Comparison of ENCODE assay signal across 8 mouse cellular contexts in the genomic region with DNA sequence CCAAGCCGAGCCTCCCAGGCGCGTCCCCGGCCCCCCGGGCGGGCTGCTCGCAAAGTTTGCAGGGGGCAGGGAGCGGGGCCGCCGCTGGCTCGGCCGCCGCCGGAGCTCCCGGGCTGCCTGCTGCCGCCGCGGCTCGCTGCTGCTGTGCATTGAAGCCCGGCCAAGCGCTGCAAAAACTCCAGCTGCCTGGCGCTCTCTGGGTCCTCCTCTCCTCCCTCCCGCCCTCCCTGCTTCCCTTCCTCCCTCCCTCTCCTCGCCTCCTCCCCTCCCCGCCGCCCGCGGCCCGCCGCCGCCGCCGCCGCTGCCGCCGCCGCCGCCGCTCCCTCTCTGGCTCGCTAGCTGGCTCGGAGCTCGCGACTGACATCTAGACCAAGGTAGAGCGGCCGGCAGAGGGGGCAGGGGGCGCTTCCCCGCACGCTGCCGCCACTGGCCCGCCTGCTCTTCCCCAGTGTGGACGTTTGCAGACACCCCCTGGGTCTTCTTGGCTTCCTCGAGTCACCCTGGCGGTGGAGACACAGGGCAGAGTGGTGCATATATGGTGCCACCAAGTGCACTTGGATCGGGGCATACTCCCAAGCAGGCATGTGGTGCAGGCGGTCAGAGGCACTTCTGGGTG. TPM values are rescaled to one million over a fixed set of nuclear protein-coding genes. Genes with fewer than 3 reads are reported as not detected.
DNase-seq lines count a peak whose midpoint lies in the region; ATAC-seq and TF ChIP-seq lines count a peak whose summit lies in the region.

A gene (minus strand): TSS at position 137 of the 616 bp plus-strand sequence.

- no peaks in the 10 kb centered on the region for H3K9me3 ChIP-seq in intestine, embryonic 16.5 days (ENCODE audit: control insufficient read depth, low read length)
- H3K9me3 ChIP-seq in midbrain, embryonic 10.5 days (replicated peaks) = no peaks in the 10 kb centered on the region

- no peak for TF ChIP-seq CTCF in small intestine, adult 2 months (IDR thresholded peaks at IDR 0.05; ENCODE audit: extremely low read depth, insufficient read length, insufficient replicate concordance, low read depth, low read length)

- TF ChIP-seq POLR2A in small intestine, adult 2 months (IDR thresholded peaks at IDR 0.05; ENCODE audit: low read depth, low read length) = no peak

- intact Hi-C loops in gastrocnemius, postnatal 36 days (cut with DNase I) = loop anchor here (5.0 to 10.0 kb wide), 2 partner anchors 106 to 923 kb away; no protein-coding TSS in a partner anchor
- intact Hi-C loops in left cerebral cortex, postnatal 36 days (cut with DNase I) = loop anchor here (2.0 to 10.0 kb wide), 5 partner anchors 111 to 926 kb away; no protein-coding TSS in a partner anchor

- peak within 1 kb of the TSS; percentile 72 for H3K9ac ChIP-seq in intestine, embryonic 16.5 days (ENCODE audit: low read depth, low read length)

- peaks cover 67% of the 10 kb centered on the region for H3K27me3 ChIP-seq in intestine, embryonic 16.5 days (replicated peaks; ENCODE audit: control insufficient read depth, insufficient read depth, low read length)
- H3K27me3 ChIP-seq in midbrain, embryonic 10.5 days (ENCODE audit: low read depth, poor library complexity, severe bottlenecking) = peaks cover 85% of the 10 kb centered on the region
- H3K27me3 ChIP-seq in small intestine, adult 2 months (ENCODE audit: control insufficient read depth, insufficient read depth, low read length) = peaks cover 31% of the 10 kb centered on the region

- peaks cover 15% of the 10 kb centered on the region for H3K4me1 ChIP-seq in intestine, embryonic 16.5 days (ENCODE audit: control insufficient read depth, insufficient read depth, low read length)
- peaks cover 51% of the 10 kb centered on the region for H3K4me1 ChIP-seq in midbrain, embryonic 10.5 days
- peaks cover 8% of the 10 kb centered on the region for H3K4me1 ChIP-seq in small intestine, adult 2 months (ENCODE audit: control insufficient read depth, insufficient read depth, insufficient read length, low read length)

- no peaks in the 10 kb centered on the region for H3K36me3 ChIP-seq in intestine, embryonic 16.5 days (ENCODE audit: control insufficient read depth, insufficient read depth, low read length)
- no peaks in the 10 kb centered on the region for H3K36me3 ChIP-seq in midbrain, embryonic 10.5 days
- H3K36me3 ChIP-seq in small intestine, adult 2 months (ENCODE audit: control insufficient read depth, insufficient read depth, low read length) = no peaks in the 10 kb centered on the region

- H3K4me3 ChIP-seq in intestine, embryonic 16.5 days (ENCODE audit: low read length) = peak within 1 kb of the TSS; percentile 59
- peak within 1 kb of the TSS; percentile 89 for H3K4me3 ChIP-seq in midbrain, embryonic 10.5 days
- peak within 1 kb of the TSS; percentile 66 for H3K4me3 ChIP-seq in small intestine, adult 2 months (ENCODE audit: low read depth, low read length)

- peak within 1 kb of the TSS; percentile 99 for H3K4me2 ChIP-seq in intestine, embryonic 16.5 days (ENCODE audit: low read depth, low read length)

- H3K27ac ChIP-seq in intestine, embryonic 16.5 days (ENCODE audit: low read length) = no peak within 1 kb of the TSS
- H3K27ac ChIP-seq in midbrain, embryonic 10.5 days (replicated peaks) = peak within 1 kb of the TSS; percentile 86
- H3K27ac ChIP-seq in small intestine, adult 2 months (ENCODE audit: insufficient read depth, low read depth, low read length) = no peak within 1 kb of the TSS

- DNase-seq in adrenal gland, postnatal 25 days = peak; percentile 76
- peak; percentile 80 for DNase-seq in embryo, embryonic 10.5 days (ENCODE audit: low spot score)
- DNase-seq in gastrocnemius, postnatal 36 days = peak; percentile 53 to 67
- peak; percentile 77 to 83 for DNase-seq in left cerebral cortex, postnatal 36 days (ENCODE audit: low spot score in 2 of 2)
- peak; percentile 85 for DNase-seq in midbrain, embryonic 10.5 days (ENCODE audit: low spot score)

- peak; percentile 73 for ATAC-seq in intestine, embryonic 16.5 days
- ATAC-seq in CD4-positive, CD25-positive, alpha-beta regulatory T cell, adult 4 months = no peak

- WGBS in intestine, embryonic 16.5 days = 0% methylated on average over 31 of the region's 55 CpGs
- under 1% methylated on average over 43 of the region's 55 CpGs for WGBS in midbrain, embryonic 10.5 days
- 1% methylated on average over 38 of the region's 55 CpGs for WGBS in small intestine, adult 2 months

RNA-seq across cellular contexts. Expression of the gene that starts here (rescaled TPM):
- total RNA-seq in adrenal gland, postnatal 25 days (2021) = 3.6 and 5.0 TPM in 2 replicates
- 1 to 10 TPM; 2.2 to 2.5 TPM for total RNA-seq in gastrocnemius, postnatal 36 days (2021)
- 1.2 and 1.3 TPM in 2 replicates for polyA plus RNA-seq in intestine, embryonic 16.5 days (2015; fragmentation: Nextera tagmentation; extraction: Ambion mirVana)
- total RNA-seq in left cerebral cortex, postnatal 36 days (2021) = 10 to 100 TPM; 62.9 to 70.2 TPM
- 1.2 and 1.6 TPM in 2 replicates for polyA plus RNA-seq in midbrain, embryonic 10.5 days (2016; fragmentation: Nextera tagmentation; extraction: Ambion mirVana)
- polyA plus RNA-seq in small intestine, adult 2 months (2012; rRNA removed) = 0.48 and 0.67 TPM in 2 replicates
- polyA plus RNA-seq in CD4-positive, CD25-positive, alpha-beta regulatory T cell, adult 4 months (2017; shearing (Covaris generic)) = under 1 TPM in 1 of 2 experiments, not detected in 1; 0.12 TPM

Comparison
In these comparisons a context has a peak if more than half of its experiments do, and no peak if none do; other contexts are left out.
1. RNA of the gene that starts here (total RNA-seq): 62.9 to 70.2 TPM in left cerebral cortex, postnatal 36 days; 3.6 to 5.0 TPM in adrenal gland, postnatal 25 days and 2.2 to 2.5 TPM in gastrocnemius, postnatal 36 days; every median in the first group is over 10 times any median in the second.
2. Peak in every context shown above with its lines, with median percentiles within 50 percentile points of each other: DNase-seq and H3K4me3 ChIP-seq.